Mouse (Mus musculus): ENCODE results near the gene Arid5b. TPM values are rescaled to one million over a fixed set of nuclear protein-coding genes. Genes with fewer than 3 reads are reported as not detected.
A peak's percentile ranks its signal among the peaks of the same experiment; 100 is the strongest.

Arid5b gene
- 19.0 and 19.5 TPM in 2 replicates for polyA plus RNA-seq (2015; fragmentation: Nextera tagmentation; extraction: Ambion mirVana)

GRCm38 (mm10) chr10:68278632-68279361 lies at the start of gene Arid5b:
Arid5b (minus strand) TSS chr10:68278740.
- no peaks in the 10 kb centered on the region for H3K27me3 ChIP-seq (replicated peaks)
- no peak for ATAC-seq (replicated peaks)
- peak within 1 kb of the TSS; percentile 90 for H3K27ac ChIP-seq
- H3K9ac ChIP-seq: peak within 1 kb of the TSS; percentile 64
- H3K9me3 ChIP-seq: no peaks in the 10 kb centered on the region
- H3K4me1 ChIP-seq: peaks cover 49% of the 10 kb centered on the region
- no peaks in the 10 kb centered on the region for H3K36me3 ChIP-seq (replicated peaks)
- H3K4me3 ChIP-seq: peak within 1 kb of the TSS; percentile 71
- H3K4me2 ChIP-seq: peak within 1 kb of the TSS; percentile 79
- under 1% methylated on average over 24 of the region's 24 CpGs for WGBS

GRCm38 (mm10) chr10:68325378-68325777 lies 46.8 kb upstream of the Arid5b start:
- Histone ChIP-seq H3K9me3 (no peaks in the 10 kb centered on the region), H3K4me2 (no peak overlapping the region), H3K4me3 (no peak overlapping the region), H3K27me3 (replicated peaks) (no peaks in the 10 kb centered on the region), H3K9ac (no peak overlapping the region), H3K4me1 (no peaks in the 10 kb centered on the region), H3K36me3 (replicated peaks) (no peaks in the 10 kb centered on the region), H3K27ac (no peak overlapping the region)
- ATAC-seq (replicated peaks): no peak
- 86% methylated on average over 6 of the region's 6 CpGs for WGBS

GRCm38 (mm10) chr10:68324061-68324460 lies 45.5 kb upstream of the Arid5b start:
- H3K9me3 ChIP-seq: no peaks in the 10 kb centered on the region
- H3K4me2 ChIP-seq: peak overlapping the region; percentile 19
- H3K4me1 ChIP-seq: no peaks in the 10 kb centered on the region
- WGBS: 52% methylated on average over 11 of the region's 11 CpGs
- no peak overlapping the region for H3K27ac ChIP-seq
- H3K4me3 ChIP-seq: no peak overlapping the region
- no peak overlapping the region for H3K9ac ChIP-seq
- H3K36me3 ChIP-seq (replicated peaks): no peaks in the 10 kb centered on the region
- ATAC-seq (replicated peaks): no peak
- H3K27me3 ChIP-seq (replicated peaks): no peaks in the 10 kb centered on the region

- 85% methylated on average over 3 of the region's 3 CpGs for WGBS
- no peak overlapping the region for H3K4me3 ChIP-seq
- no peaks in the 10 kb centered on the region for H3K36me3 ChIP-seq (replicated peaks)
- ATAC-seq (replicated peaks): no peak
- H3K27me3 ChIP-seq (replicated peaks): no peaks in the 10 kb centered on the region
- no peak overlapping the region for H3K9ac ChIP-seq
- H3K4me1 ChIP-seq: peaks cover 3% of the 10 kb centered on the region; the same call in 1 of the 2 replicates
- no peaks in the 10 kb centered on the region for H3K9me3 ChIP-seq
- no peak overlapping the region for H3K27ac ChIP-seq
- H3K4me2 ChIP-seq: no peak overlapping the region
Measured at GRCm38 (mm10) chr10:68323167-68323566, 44.6 kb upstream of the Arid5b start.

GRCm38 (mm10) chr10:68320986-68321385 lies 42.4 kb upstream of the Arid5b start:
- H3K4me3 ChIP-seq: no peak overlapping the region
- H3K36me3 ChIP-seq (replicated peaks): no peaks in the 10 kb centered on the region
- no peaks in the 10 kb centered on the region for H3K9me3 ChIP-seq
- H3K27me3 ChIP-seq (replicated peaks): no peaks in the 10 kb centered on the region
- no peak overlapping the region for H3K27ac ChIP-seq
- H3K4me1 ChIP-seq: peaks cover 3% of the 10 kb centered on the region; the same call in 1 of the 2 replicates
- 78% methylated on average over 4 of the region's 4 CpGs for WGBS
- H3K9ac ChIP-seq: no peak overlapping the region
- no peak overlapping the region for H3K4me2 ChIP-seq
- no peak for ATAC-seq (replicated peaks)

GRCm38 (mm10) chr10:68320496-68320895 lies 42.0 kb upstream of the Arid5b start:
- H3K9ac ChIP-seq: no peak overlapping the region

GRCm38 (mm10) chr10:68319438-68319837 lies 40.9 kb upstream of the Arid5b start:
- no peak overlapping the region for H3K4me3 ChIP-seq
- H3K27me3 ChIP-seq (replicated peaks): no peaks in the 10 kb centered on the region
- ATAC-seq (replicated peaks): no peak
- WGBS: 65% methylated on average over 6 of the region's 6 CpGs
- no peaks in the 10 kb centered on the region for H3K9me3 ChIP-seq
- no peak overlapping the region for H3K9ac ChIP-seq
- no peaks in the 10 kb centered on the region for H3K36me3 ChIP-seq (replicated peaks)
- no peak overlapping the region for H3K4me2 ChIP-seq
- no peak overlapping the region for H3K27ac ChIP-seq
- H3K4me1 ChIP-seq: peaks cover 3% of the 10 kb centered on the region; the same call in 1 of the 2 replicates

More at GRCm38 (mm10) chr10:68320496-68320895, 42.0 kb upstream of the Arid5b start:
- Histone ChIP-seq H3K36me3 (replicated peaks) (no peaks in the 10 kb centered on the region), H3K27me3 (replicated peaks) (no peaks in the 10 kb centered on the region), H3K4me3 (no peak overlapping the region), H3K4me1 (peaks cover 3% of the 10 kb centered on the region; the same call in 1 of the 2 replicates), H3K4me2 (no peak overlapping the region), H3K27ac (no peak overlapping the region), H3K9me3 (no peaks in the 10 kb centered on the region)
- no peak for ATAC-seq (replicated peaks)
- 94% methylated on average over 5 of the region's 5 CpGs for WGBS

GRCm38 (mm10) chr10:68318438-68318979 lies 40.0 kb upstream of the Arid5b start:
- ATAC-seq (replicated peaks): no peak
- Histone ChIP-seq H3K4me1 (peaks cover 3% of the 10 kb centered on the region; the same call in 1 of the 2 replicates), H3K36me3 (replicated peaks) (no peaks in the 10 kb centered on the region), H3K9me3 (no peaks in the 10 kb centered on the region), H3K9ac (no peak overlapping the region), H3K27me3 (replicated peaks) (no peaks in the 10 kb centered on the region), H3K4me2 (no peak overlapping the region), H3K27ac (no peak overlapping the region), H3K4me3 (no peak overlapping the region)
- 70% methylated on average over 6 of the region's 6 CpGs for WGBS

GRCm38 (mm10) chr10:68312734-68313133 lies 34.2 kb upstream of the Arid5b start:
- H3K4me3 ChIP-seq: no peak overlapping the region
- no peak overlapping the region for H3K27ac ChIP-seq
- no peaks in the 10 kb centered on the region for H3K36me3 ChIP-seq (replicated peaks)
- ATAC-seq (replicated peaks): no peak
- H3K9ac ChIP-seq: no peak overlapping the region
- no peaks in the 10 kb centered on the region for H3K27me3 ChIP-seq (replicated peaks)
- WGBS: 85% methylated on average over 8 of the region's 8 CpGs
- H3K4me1 ChIP-seq: no peaks in the 10 kb centered on the region
- H3K4me2 ChIP-seq: no peak overlapping the region
- H3K9me3 ChIP-seq: no peaks in the 10 kb centered on the region

GRCm38 (mm10) chr10:68301013-68301412 lies 22.5 kb upstream of the Arid5b start:
- H3K27me3 ChIP-seq (replicated peaks): no peaks in the 10 kb centered on the region
- H3K27ac ChIP-seq: no peak overlapping the region
- H3K9me3 ChIP-seq: no peaks in the 10 kb centered on the region
- no peaks in the 10 kb centered on the region for H3K36me3 ChIP-seq (replicated peaks)
- no peak overlapping the region for H3K4me3 ChIP-seq
- H3K9ac ChIP-seq: no peak overlapping the region
- 0 out of 2 replicates have a peak, but pooled peaks cover 3% of the 10 kb centered on the region for H3K4me1 ChIP-seq
- no peak for ATAC-seq (replicated peaks)
- 88% methylated on average over 7 of the region's 7 CpGs for WGBS
- H3K4me2 ChIP-seq: no peak overlapping the region

GRCm38 (mm10) chr10:68289465-68289864 lies 10.9 kb upstream of the Arid5b start:
- Histone ChIP-seq H3K27ac (no peak overlapping the region), H3K9ac (no peak overlapping the region), H3K27me3 (replicated peaks) (no peaks in the 10 kb centered on the region), H3K9me3 (peaks cover 3% of the 10 kb centered on the region; the same call in 1 of the 2 replicates), H3K4me1 (no peaks in the 10 kb centered on the region), H3K36me3 (replicated peaks) (no peaks in the 10 kb centered on the region), H3K4me2 (no peak overlapping the region), H3K4me3 (no peak overlapping the region)
- no peak for ATAC-seq (replicated peaks)
- 60% methylated on average over 4 of the region's 4 CpGs for WGBS

- Histone ChIP-seq H3K27ac (peak overlapping the region; percentile 54; the same call in 1 of the 2 replicates), H3K4me3 (peak overlapping the region; percentile 30), H3K27me3 (replicated peaks) (no peaks in the 10 kb centered on the region), H3K4me2 (peak overlapping the region; percentile 56), H3K4me1 (peaks cover 31% of the 10 kb centered on the region), H3K9ac (peak overlapping the region; percentile 3; the same call in 1 of the 2 replicates), H3K9me3 (no peaks in the 10 kb centered on the region), H3K36me3 (replicated peaks) (no peaks in the 10 kb centered on the region)
- WGBS: 2% methylated on average over 27 of the region's 27 CpGs
- peak; percentile 82 for ATAC-seq (replicated peaks)
Measured at GRCm38 (mm10) chr10:68282466-68283391, 4.2 kb upstream of the Arid5b start.

Data from midbrain, embryonic 15.5 days (tissue).